Comparison of ENCODE assay signal across 18 mouse cellular contexts in genomic region chr17:64534323-64534722, GRCm38 (mm10).
DNase-seq lines count a peak whose midpoint lies in the region; TF ChIP-seq lines count a peak whose summit lies in the region.
"Had no signal": no experiment of that assay in that cellular context is flagged by ENCODE, and none has a peak within 500 bp of the region (broad histone marks: within the 10 kb centered on the region; RNA-seq: fewer than 3 reads in every experiment).

No protein-coding gene starts in this region.

- peaks cover 0 to 6% of the 10 kb centered on the region in 2 experiments; a peak in 1 of 4 replicates for H3K4me1 ChIP-seq in ES-E14 (ENCODE audit: control insufficient read depth in 2 of 2, insufficient read depth in 2 of 2, low read length in 2 of 2, poor library complexity in 1 of 2)
- H3K4me1 ChIP-seq: embryonic facial prominence, embryonic 15.5 days had no signal

- peak; percentile 70 for DNase-seq in ES-CJ7 (ENCODE audit: low read depth, low spot score)
- peak; percentile 52 for DNase-seq in ES-E14 (ENCODE audit: low read depth, low spot score)
- DNase-seq in ZHBTc4 (ENCODE audit: low read depth, low spot score), result peak; percentile 84
- no peak for DNase-seq in cerebellum, adult 18-20 months
- no peak for DNase-seq in neural tube, embryonic 10.5 days (ENCODE audit: extremely low spot score, low spot score)
- DNase-seq: adrenal gland, adult 2 months; adrenal gland, postnatal 10 days; adrenal gland, postnatal 25 days; cerebellum, adult 11 months; cerebellum, adult 2 months; cerebellum, adult 9-10 months; cerebellum, postnatal 10 days; cerebellum, postnatal 25 days had no signal

- H3K9me3 ChIP-seq in ES-E14 (ENCODE audit: control insufficient read depth, insufficient read depth, low read depth, low read length), result no peaks in the 10 kb centered on the region
- H3K9me3 ChIP-seq: embryonic facial prominence, embryonic 13.5 days; embryonic facial prominence, embryonic 15.5 days; forebrain, embryonic 10.5 days; forebrain, embryonic 12.5 days had no signal

- H3K9ac ChIP-seq in ES-E14 (ENCODE audit: insufficient read depth, low read depth, low read length, poor library complexity, severe bottlenecking), result no peak overlapping the region
- H3K9ac ChIP-seq: embryonic facial prominence, embryonic 13.5 days; embryonic facial prominence, embryonic 15.5 days; forebrain, embryonic 12.5 days had no signal

- H3K4me3 ChIP-seq in ES-E14 (ENCODE audit: insufficient read depth in 1 of 2, low read depth in 1 of 2, low read length in 2 of 2, poor library complexity in 1 of 2, severe bottlenecking in 1 of 2), result no peak overlapping the region
- H3K4me3 ChIP-seq: embryonic facial prominence, embryonic 13.5 days; embryonic facial prominence, embryonic 15.5 days; erythroblast, embryonic 14.5 days; forebrain, embryonic 10.5 days; forebrain, embryonic 12.5 days had no signal

- in situ Hi-C loops in ES-E14 (cut with MboI; ENCODE audit: low sequenced_read_pairs in 2 of 2, unreplicated experiment in 2 of 2), result no loop called here

- no peak overlapping the region for H3K27ac ChIP-seq in ES-E14 (ENCODE audit: insufficient read depth, low read depth, low read length, poor library complexity, severe bottlenecking)
- H3K27ac ChIP-seq: embryonic facial prominence, embryonic 13.5 days; embryonic facial prominence, embryonic 15.5 days; forebrain, embryonic 10.5 days; forebrain, embryonic 12.5 days had no signal

- H3K36me3 ChIP-seq in ES-E14 (ENCODE audit: control insufficient read depth, insufficient read depth, low read length, poor library complexity, severe bottlenecking), result no peaks in the 10 kb centered on the region
- H3K36me3 ChIP-seq: embryonic facial prominence, embryonic 13.5 days; embryonic facial prominence, embryonic 15.5 days; forebrain, embryonic 10.5 days; forebrain, embryonic 12.5 days had no signal

TF ChIP-seq in ES-E14, 5 proteins besides CTCF, POLR2A, EP300 and RAD21:
- TF ChIP-seq MAFK (IDR thresholded peaks at IDR 0.05; ENCODE audit: insufficient read depth, low read depth, low read length) (no peak), CHD2 (IDR thresholded peaks at IDR 0.05; ENCODE audit: low read depth, low read length) (no peak), ZC3H11A (IDR thresholded peaks at IDR 0.05; ENCODE audit: borderline replicate concordance, low read depth, low read length) (no peak), HCFC1 (IDR thresholded peaks at IDR 0.05; ENCODE audit: borderline replicate concordance, insufficient read depth, low read length) (no peak), ZNF384 (IDR thresholded peaks at IDR 0.05; ENCODE audit: low read depth, low read length) (no peak)

Comparison
In these comparisons a context has a peak if more than half of its experiments do, and no peak if none do; other contexts are left out.
1. DNase-seq: peak in ES-CJ7 (single experiment), ES-E14 (single experiment) and ZHBTc4 (single experiment); none in cerebellum, adult 18-20 months (0 of 2) and neural tube, embryonic 10.5 days (single experiment).